Mouse (Mus musculus) liver, embryonic 12.5 days (tissue): Measurements from ENCODE around the gene H2-K1. TPM values are rescaled to one million over a fixed set of nuclear protein-coding genes. Genes with fewer than 3 reads are reported as not detected.
"Not testable (repeated sequence)": the region's sequence is repeated elsewhere in the genome, so short reads cannot be mapped to it uniquely, and the experiment has no call there.

ENCODE experiments used
- ATAC-seq: fragments of 200-750 bp; cut with Nextera tagmentation; 2 replicates; pipeline ENCODE4 v1.8.0; 2017; ENCODE audit warnings: moderate number of reproducible peaks, mild to moderate bottlenecking, moderate library complexity
- H3K27ac ChIP-seq: fragments of 300-500 bp; sonication (generic); 2 replicates; pipeline ENCODE4 v1.5.1; 2016; ENCODE audit warnings: mild to moderate bottlenecking
- H3K27me3 ChIP-seq: fragments of 300-500 bp; sonication (generic); replicated peaks from 2 replicates; pipeline ENCODE4 v1.6.1; 2016; ENCODE audit warnings: mild to moderate bottlenecking, moderate library complexity
- H3K36me3 ChIP-seq: fragments of 300-500 bp; sonication (generic); 2 replicates; pipeline ENCODE4 v1.6.1; 2016; ENCODE audit warnings: mild to moderate bottlenecking, moderate library complexity
- H3K4me1 ChIP-seq: fragments of 300-500 bp; sonication (generic); 2 replicates; pipeline ENCODE4 v1.6.1; 2016
- H3K4me2 ChIP-seq: fragments of 300-500 bp; sonication (generic); 2 replicates; pipeline ENCODE4 v1.6.1; 2016; ENCODE audit warnings: mild to moderate bottlenecking, moderate library complexity
- H3K4me3 ChIP-seq: fragments of 300-500 bp; sonication (generic); 2 replicates; pipeline ENCODE4 v1.5.1; 2016; ENCODE audit warnings: mild to moderate bottlenecking, moderate library complexity
- H3K9ac ChIP-seq: fragments of 300-500 bp; sonication (generic); 2 replicates; pipeline ENCODE4 v1.6.1; 2016; ENCODE audit warnings: mild to moderate bottlenecking, moderate library complexity
- H3K9me3 ChIP-seq: fragments of 300-500 bp; sonication (generic); replicated peaks from 2 replicates; pipeline ENCODE4 v1.6.1; 2016; ENCODE audit warnings: mild to moderate bottlenecking, moderate library complexity
- WGBS: fragments of 180-500 bp; shearing (Covaris S2); methylation state at CpG from one replicate; pipeline ENCODE4 v1.1.7; 2016; ENCODE audit not compliant: insufficient replicate concordance; 5-methylcytosine and 5-hydroxymethylcytosine counted together
- polyA plus RNA-seq: library from polyadenylated mRNA; unstranded; fragments of >200 nt; fragmentation: Nextera tagmentation; extraction: Ambion mirVana; gene quantifications from 2 replicates; pipeline ENCODE4 v1.2.1, GENCODE M21; 2016

The H2-K1 gene
- polyA plus RNA-seq, 1 experiment from 2014 or later, result 83.5 TPM

DNA sequence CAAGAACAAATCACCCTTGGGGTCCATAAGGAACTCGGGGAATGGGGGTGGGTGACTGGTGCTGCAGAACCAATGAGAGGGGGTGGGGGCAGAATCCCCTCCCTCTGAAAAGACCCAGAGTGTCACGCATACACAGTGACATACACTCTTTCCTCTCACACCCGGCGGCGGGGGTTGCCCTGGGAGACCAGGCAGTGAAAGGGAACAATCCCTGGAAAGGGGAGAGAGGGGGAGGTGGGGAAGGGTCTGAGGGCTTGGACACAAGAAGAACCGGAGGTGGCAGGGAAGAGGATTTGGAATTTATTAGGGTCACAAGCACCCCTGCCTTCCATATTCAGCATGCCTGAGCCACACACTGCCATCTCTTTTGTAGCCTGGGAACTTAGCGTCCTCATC lies 25.6 kb upstream of the H2-K1 start:
- Histone ChIP-seq H3K27ac (no peak overlapping the region), H3K9me3 (no peaks in the 10 kb centered on the region; the same call in 1 of the 2 replicates), H3K36me3 (peaks cover 50% of the 10 kb centered on the region), H3K9ac (peak overlapping the region; percentile 86), H3K4me2 (peak overlapping the region; percentile 99), H3K4me1 (peaks cover 68% of the 10 kb centered on the region), H3K27me3 (no peaks in the 10 kb centered on the region), H3K4me3 (no peak overlapping the region)
- whole genome bisulfite sequencing, result 46% methylated on average over 7 of the region's 7 CpGs
- no peak for ATAC-seq

DNA sequence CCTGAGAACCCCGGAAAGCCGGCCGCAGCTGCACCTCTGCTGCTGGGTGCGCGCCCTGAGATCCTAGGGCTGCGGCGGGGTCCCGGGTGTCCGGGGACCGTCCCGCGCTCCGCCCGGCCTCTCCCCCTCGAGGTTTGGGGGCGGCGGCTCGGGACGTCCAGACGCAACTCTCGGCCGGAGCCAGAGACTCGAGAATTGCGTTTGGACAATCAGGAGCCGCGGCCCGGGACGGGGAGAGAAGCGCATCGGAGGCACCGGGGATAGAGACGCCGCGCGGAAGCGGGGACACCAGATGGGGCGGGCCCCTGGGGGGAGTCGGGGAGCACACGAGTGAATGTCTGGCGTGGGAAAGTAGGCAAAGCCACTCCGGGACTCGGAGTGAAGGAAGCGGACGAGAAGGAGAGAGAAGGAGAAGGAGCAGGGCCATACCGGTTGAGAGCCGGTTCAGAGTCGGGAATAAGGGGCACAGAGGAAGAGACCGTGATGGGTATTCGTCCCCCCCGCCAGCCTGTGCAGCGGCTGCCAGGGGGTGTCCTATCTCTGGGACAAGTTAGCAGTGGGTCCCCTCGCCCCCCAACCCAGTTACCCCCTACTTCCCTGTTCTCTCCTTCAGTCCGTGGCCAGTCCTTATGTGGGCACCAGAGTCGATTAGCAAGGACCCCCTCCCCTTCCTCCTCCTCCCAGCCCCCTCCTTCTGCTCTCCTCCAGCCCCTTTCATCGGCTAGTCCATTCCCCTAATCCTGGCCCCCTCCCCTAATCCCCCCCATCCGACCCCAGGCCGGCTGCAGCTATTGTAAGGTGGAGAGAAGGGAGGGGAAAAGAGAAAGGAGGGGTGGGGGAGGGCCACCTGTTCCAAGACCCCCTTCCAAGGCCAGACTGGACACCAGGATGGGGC lies 25.0 kb upstream of the H2-K1 start:
- peaks cover 52% of the 10 kb centered on the region for H3K36me3 ChIP-seq
- H3K9me3 ChIP-seq, result peaks cover 2% of the 10 kb centered on the region
- H3K27me3 ChIP-seq, result no peaks in the 10 kb centered on the region
- peak overlapping the region; percentile 87 for H3K27ac ChIP-seq
- peak overlapping the region; percentile 86 for H3K9ac ChIP-seq
- 2% methylated on average over 57 of the region's 57 CpGs for WGBS
- H3K4me1 ChIP-seq, result peaks cover 61% of the 10 kb centered on the region
- ATAC-seq, result no peak; the same call in 1 of the 2 replicates
- H3K4me3 ChIP-seq, result peak overlapping the region; percentile 83
- peak overlapping the region; percentile 99 for H3K4me2 ChIP-seq

DNA sequence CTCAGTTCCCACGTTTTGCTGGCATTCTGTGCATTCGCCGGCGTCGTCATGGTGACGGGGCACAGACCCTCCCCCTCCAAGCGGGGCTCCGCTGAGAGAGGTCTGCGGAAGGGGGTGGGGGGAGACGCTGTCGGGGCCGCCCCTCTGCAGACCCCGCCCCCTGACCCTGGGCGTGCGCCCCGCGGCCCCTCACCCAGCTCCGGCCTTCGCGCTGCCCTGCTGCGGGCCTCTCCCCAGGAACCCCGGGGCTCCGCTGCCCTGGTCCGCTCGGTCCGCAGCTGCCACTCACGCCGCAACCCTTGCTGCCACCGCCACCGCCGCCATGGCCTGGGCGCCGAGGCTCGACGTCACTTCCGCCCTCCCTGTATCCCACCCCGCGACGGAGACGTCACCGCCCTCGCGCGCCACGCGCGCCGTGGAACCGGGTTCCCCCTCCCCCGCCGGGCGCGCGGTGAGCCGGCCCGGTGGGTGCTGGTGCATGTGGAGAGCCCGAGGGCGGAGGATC lies 24.2 kb upstream of the H2-K1 start, which contains the start of gene Ring1:
TSS of gene Ring1 (minus strand) at position 364 of the 505 bp plus-strand sequence.
- peak; percentile 49 for ATAC-seq
- under 1% methylated on average over 53 of the region's 58 CpGs for WGBS
- Histone ChIP-seq H3K4me1 (peaks cover 54% of the 10 kb centered on the region), H3K9me3 (peaks cover 9% of the 10 kb centered on the region), H3K36me3 (peaks cover 51% of the 10 kb centered on the region), H3K27ac (peak within 1 kb of the TSS; percentile 87), H3K27me3 (no peaks in the 10 kb centered on the region), H3K4me2 (peak within 1 kb of the TSS; percentile 99), H3K9ac (peak within 1 kb of the TSS; percentile 86), H3K4me3 (peak within 1 kb of the TSS; percentile 83)

DNA sequence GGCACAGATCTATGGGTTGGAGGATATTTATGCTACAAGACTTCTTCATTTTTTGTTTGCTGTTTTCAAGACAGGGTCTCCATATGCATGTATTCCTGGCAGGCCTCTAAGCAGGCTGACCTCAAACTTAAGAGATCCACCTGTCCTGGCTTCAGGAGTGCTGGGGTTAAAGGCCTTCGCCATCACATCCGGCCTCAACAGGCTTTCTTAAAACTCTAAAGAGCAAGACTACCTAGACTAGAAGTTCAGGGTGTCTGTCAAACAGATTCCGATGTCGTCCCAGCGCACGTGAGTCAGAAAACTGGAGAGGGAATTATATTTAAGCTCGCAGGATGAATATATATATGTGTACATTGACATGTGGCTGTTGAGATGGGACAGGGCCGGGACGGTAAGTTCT lies 23.5 kb upstream of the H2-K1 start:
- Histone ChIP-seq H3K9me3 (peaks cover 14% of the 10 kb centered on the region), H3K4me3 (peak overlapping the region; percentile 83), H3K4me2 (peak overlapping the region; percentile 99), H3K27me3 (no peaks in the 10 kb centered on the region), H3K36me3 (peaks cover 45% of the 10 kb centered on the region), H3K9ac (peak overlapping the region; percentile 86; the same call in 1 of the 2 replicates), H3K4me1 (peaks cover 47% of the 10 kb centered on the region), H3K27ac (peak overlapping the region; percentile 87; the same call in 1 of the 2 replicates)
- WGBS, result 66% methylated on average over 9 of the region's 9 CpGs
- ATAC-seq, result no peak

DNA sequence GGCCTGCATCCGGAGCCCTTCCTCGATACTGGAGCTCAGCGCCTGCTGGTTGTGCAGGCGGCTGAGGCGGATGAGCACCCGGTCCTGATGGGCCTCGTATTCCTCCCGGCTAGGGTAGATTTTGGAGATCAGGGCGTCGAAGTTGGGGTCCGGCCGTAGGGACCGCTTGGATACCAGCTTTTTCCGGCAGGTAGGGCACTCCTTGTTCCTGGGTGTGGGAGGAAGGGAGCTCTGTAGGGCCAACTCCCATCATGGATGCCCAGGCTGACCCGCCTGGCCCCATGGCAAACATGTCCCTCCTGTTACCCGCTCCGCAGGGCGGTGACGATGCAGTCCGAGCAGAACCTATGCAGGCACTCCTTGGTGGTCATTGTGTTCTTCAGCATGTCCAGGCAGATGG lies 22.8 kb upstream of the H2-K1 start:
- no peaks in the 10 kb centered on the region for H3K27me3 ChIP-seq
- WGBS, result 90% methylated on average over 20 of the region's 20 CpGs
- H3K4me3 ChIP-seq, result no peak overlapping the region
- peaks cover 40% of the 10 kb centered on the region for H3K4me1 ChIP-seq
- H3K9ac ChIP-seq, result no peak overlapping the region
- H3K36me3 ChIP-seq, result peaks cover 39% of the 10 kb centered on the region
- peaks cover 14% of the 10 kb centered on the region for H3K9me3 ChIP-seq
- H3K27ac ChIP-seq, result no peak overlapping the region
- ATAC-seq, result no peak
- H3K4me2 ChIP-seq, result no peak overlapping the region

DNA sequence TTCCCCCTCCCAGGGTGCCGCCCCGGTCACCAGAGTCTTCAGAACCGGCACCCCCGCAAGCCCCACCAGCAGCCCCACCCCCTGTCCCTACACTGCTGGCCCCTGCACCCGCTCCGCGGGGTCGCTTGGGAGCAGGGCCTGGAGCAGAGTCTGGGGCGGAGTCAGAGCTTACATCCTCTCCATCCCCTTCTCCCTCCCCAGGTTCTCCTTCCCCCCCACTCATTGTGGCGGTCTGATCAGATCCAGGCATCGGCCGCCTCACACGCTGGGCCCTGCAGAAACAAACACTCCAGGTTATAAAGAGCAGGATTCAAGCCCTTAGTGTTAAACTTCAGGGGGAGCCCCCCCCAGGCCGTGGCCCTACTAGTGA lies 22.3 kb upstream of the H2-K1 start:
- no peak overlapping the region for H3K9ac ChIP-seq
- no peaks in the 10 kb centered on the region for H3K27me3 ChIP-seq
- no peak overlapping the region for H3K4me2 ChIP-seq
- ATAC-seq, result no peak
- H3K4me3 ChIP-seq, result no peak overlapping the region
- peaks cover 14% of the 10 kb centered on the region for H3K9me3 ChIP-seq
- 89% methylated on average over 14 of the region's 14 CpGs for WGBS
- no peak overlapping the region for H3K27ac ChIP-seq
- H3K4me1 ChIP-seq, result peaks cover 37% of the 10 kb centered on the region
- peaks cover 39% of the 10 kb centered on the region for H3K36me3 ChIP-seq

DNA sequence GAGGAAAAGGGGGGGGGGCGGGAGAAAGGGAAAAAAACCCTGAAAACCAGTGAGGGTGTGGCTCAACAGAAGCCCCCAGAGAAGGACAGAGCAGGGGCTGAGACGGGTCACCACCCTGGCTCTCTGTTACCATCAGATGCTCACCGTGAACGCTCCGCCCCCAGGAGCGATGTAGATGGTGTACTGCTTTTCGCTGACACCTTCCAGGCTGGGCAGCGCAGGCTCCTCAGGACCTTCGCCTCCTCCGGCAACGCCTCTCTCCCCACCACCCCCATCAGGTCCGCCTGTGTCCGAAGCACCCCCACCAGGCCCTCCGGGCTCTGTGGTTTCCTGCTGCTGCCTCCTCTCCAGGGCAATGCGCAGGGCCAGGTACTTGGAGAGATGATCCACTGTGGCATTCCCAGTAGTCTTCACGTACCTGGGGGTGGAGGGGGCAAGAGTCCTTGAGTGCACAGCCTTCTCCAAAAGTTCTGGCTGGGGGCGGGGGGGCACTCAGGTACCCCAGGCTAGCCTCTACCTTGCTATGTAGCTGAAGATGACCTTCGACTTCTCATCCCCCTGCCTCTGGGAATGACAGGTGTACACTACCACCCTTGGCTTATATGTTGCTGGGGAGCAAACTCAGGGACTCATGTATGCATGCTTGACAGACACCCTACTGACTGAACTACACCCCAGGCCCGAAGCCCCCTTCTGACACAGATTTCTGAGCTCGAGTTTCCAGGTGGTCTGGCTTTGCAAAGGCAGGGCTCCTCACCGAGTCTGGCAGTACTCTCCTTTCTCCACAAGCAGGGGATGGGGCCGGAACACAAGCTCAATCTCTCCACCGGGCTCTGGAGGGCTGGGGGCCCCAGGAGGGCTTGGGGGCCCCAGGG lies 21.6 kb upstream of the H2-K1 start:
- Histone ChIP-seq H3K4me2 (no peak overlapping the region), H3K4me3 (no peak overlapping the region), H3K36me3 (peaks cover 39% of the 10 kb centered on the region), H3K9me3 (peaks cover 14% of the 10 kb centered on the region), H3K27me3 (no peaks in the 10 kb centered on the region), H3K9ac (no peak overlapping the region), H3K27ac (no peak overlapping the region), H3K4me1 (peaks cover 31% of the 10 kb centered on the region)
- ATAC-seq, result no peak
- WGBS, result 88% methylated on average over 23 of the region's 23 CpGs

DNA sequence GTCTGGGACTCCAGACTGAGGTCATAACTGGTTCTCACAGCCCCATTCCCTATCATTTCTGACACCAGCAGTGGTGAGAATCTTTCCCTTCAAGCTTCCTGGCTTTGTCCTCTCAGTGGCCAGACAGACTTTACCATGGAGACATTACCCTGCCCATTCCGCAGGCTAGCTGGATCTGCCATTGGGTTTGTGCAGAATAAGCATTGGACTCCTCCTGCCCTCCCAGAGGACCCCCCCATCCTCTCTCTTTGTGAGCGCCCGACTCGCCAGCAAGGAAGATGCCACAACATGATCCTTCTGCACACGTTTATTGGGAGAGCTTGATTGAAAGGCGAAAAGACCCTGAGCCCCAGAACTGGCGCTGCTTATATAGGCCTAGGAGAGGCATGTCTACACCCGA lies 13.3 kb upstream of the H2-K1 start:
- no peak overlapping the region for H3K27ac ChIP-seq
- H3K4me1 ChIP-seq, result no peaks in the 10 kb centered on the region
- WGBS, result 88% methylated on average over 8 of the region's 8 CpGs
- no peak overlapping the region for H3K4me3 ChIP-seq
- H3K36me3 ChIP-seq, result no peaks in the 10 kb centered on the region
- no peak overlapping the region for H3K4me2 ChIP-seq
- H3K27me3 ChIP-seq, result peaks cover 18% of the 10 kb centered on the region
- no peak overlapping the region for H3K9ac ChIP-seq
- ATAC-seq, result no peak
- H3K9me3 ChIP-seq, result peaks cover 9% of the 10 kb centered on the region

DNA sequence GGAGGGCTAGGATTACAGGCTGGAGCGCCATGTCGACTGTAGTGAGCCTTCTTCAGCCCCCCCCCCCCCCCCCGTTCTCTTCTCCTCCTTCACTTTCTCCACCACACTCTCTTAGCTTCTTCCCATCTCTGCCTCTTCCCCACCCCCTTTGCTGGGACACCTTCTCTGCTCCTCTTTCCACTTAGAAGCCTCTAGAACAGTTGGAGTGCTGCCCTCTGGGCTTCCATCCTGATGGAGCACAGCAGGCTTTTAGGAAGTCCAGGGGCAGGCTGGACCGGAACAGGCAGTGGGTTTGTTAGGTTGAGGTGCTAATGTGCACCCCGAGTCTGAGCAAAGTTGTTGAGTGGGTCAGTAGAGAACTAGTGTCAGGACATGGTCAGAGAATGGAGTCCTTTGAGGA lies 10.0 kb upstream of the H2-K1 start:
- Histone ChIP-seq H3K36me3 (no peaks in the 10 kb centered on the region), H3K4me3 (no peak overlapping the region), H3K27ac (no peak overlapping the region), H3K27me3 (peaks cover 27% of the 10 kb centered on the region), H3K4me2 (no peak overlapping the region), H3K4me1 (no peaks in the 10 kb centered on the region), H3K9me3 (peaks cover 4% of the 10 kb centered on the region; the same call in 1 of the 2 replicates), H3K9ac (no peak overlapping the region)
- 57% methylated on average over 5 of the region's 5 CpGs for WGBS
- no peak for ATAC-seq

DNA sequence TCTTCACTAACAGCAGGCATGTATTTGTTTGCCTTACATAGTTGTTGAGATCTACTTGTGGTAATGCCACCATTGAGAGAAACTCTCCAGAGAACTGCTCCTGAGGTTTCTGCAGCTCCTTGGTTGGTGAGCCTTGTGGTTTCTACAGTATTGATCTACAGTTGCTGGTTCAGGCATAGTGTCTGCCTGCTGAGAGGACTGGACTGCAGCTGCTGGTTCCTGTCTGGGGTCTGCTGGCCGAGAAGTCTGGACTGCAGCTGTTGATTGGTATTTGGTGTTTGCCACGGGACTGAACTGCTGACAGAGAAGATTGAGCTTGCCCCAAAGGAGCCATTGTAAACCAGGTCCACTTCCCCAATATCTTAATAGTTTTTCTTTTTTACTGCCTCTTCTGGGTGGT lies 6.4 kb upstream of the H2-K1 start:
- Histone ChIP-seq H3K9ac (no peak overlapping the region), H3K27ac (no peak overlapping the region), H3K4me3 (no peak overlapping the region), H3K4me1 (no peaks in the 10 kb centered on the region), H3K36me3 (no peaks in the 10 kb centered on the region), H3K9me3 (no peaks in the 10 kb centered on the region), H3K4me2 (no peak overlapping the region), H3K27me3 (peaks cover 26% of the 10 kb centered on the region)
- ATAC-seq, result no peak
- WGBS, result 30% methylated on average over 2 of the region's 2 CpGs

DNA sequence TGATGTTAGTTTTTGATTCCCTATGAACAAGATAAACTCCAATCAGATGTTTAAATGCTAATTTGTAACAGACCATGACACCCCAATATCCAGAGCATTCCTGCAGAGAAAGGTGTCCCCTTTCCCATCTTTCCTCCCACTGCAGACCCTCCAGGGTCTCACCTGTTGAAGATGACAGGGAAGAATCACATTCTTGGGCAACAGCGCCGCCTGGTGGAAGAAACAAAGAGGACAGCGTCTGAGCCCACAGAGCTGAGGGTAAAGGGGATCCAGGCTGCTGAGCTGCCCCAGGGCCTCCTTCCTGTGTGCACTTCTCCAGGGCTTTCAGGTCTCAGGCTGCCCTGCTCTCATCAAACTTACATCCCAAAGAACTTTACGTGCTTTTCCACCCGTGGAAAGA lies 3.3 kb upstream of the H2-K1 start:
- no peak for ATAC-seq
- H3K36me3 ChIP-seq, result no peaks in the 10 kb centered on the region
- H3K4me1 ChIP-seq, result peaks cover 22% of the 10 kb centered on the region
- no peak overlapping the region for H3K4me3 ChIP-seq
- H3K27me3 ChIP-seq, result peaks cover 47% of the 10 kb centered on the region
- no peak overlapping the region for H3K9ac ChIP-seq
- WGBS, result 5% methylated on average over 5 of the region's 5 CpGs
- no peak overlapping the region for H3K27ac ChIP-seq
- no peak overlapping the region for H3K4me2 ChIP-seq
- no peaks in the 10 kb centered on the region for H3K9me3 ChIP-seq

DNA sequence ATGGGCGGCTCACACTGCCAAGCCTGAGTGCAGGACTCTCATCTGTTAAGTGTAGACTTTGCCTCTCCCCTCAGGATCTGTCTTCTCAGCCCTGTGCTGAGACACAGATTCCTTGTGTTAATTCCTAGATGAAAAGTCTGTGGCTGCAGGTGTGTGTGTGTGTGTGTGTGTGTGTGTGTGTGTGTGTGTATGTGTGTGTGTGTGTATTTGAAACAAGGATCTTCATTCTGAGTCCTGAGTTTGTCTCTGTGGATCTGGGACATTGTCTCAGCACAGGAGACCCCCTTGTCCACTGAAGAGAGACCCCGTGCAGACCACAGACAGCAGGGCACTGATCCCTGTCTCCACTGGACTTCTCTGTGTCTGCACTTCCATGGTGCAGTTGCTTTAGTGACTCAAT lies 649 bp upstream of the H2-K1 start:
- ATAC-seq, H3K36me3 ChIP-seq, H3K9me3 ChIP-seq, H3K27ac ChIP-seq, H3K9ac ChIP-seq: not testable (repeated sequence)
- Histone ChIP-seq H3K4me1 (peaks cover 22% of the 10 kb centered on the region), H3K4me2 (peak overlapping the region; percentile 94), H3K4me3 (peak overlapping the region; percentile 65; the same call in 1 of the 2 replicates), H3K27me3 (peaks cover 44% of the 10 kb centered on the region)
- 52% methylated on average over 2 of the region's 2 CpGs for WGBS
